Mouse (Mus musculus) kidney, postnatal 0 days (tissue): ENCODE data around the gene Scamp2. TPM values are rescaled to one million over a fixed set of nuclear protein-coding genes. Genes with fewer than 3 reads are reported as not detected.

Experiments used
- ATAC-seq: fragments of 200-750 bp; cut with Nextera tagmentation; replicated peaks from 2 replicates; pipeline ENCODE4 v1.8.0; 2017; ENCODE audit warnings: low read depth, moderate number of reproducible peaks, moderate TSS enrichment, moderate library complexity; ENCODE audit not compliant: low FRiP score
- DNase-seq: peaks from one replicate; pipeline ENCODE4 v3.0.0-alpha.2; 2016; ENCODE audit warnings: low spot score
- H3K27ac ChIP-seq: fragments of 300-500 bp; sonication (generic); 2 replicates; pipeline ENCODE4 v1.5.1; 2014; ENCODE audit warnings: mild to moderate bottlenecking
- H3K27me3 ChIP-seq: fragments of 300-500 bp; sonication (generic); 2 replicates; pipeline ENCODE4 v1.6.1; 2014; ENCODE audit warnings: low read length, mixed read lengths; ENCODE audit not compliant: insufficient read depth
- H3K36me3 ChIP-seq: fragments of 300-500 bp; sonication (generic); 2 replicates; pipeline ENCODE4 v1.6.1; 2014; ENCODE audit warnings: low read length, mixed read lengths; ENCODE audit not compliant: insufficient read depth
- H3K4me1 ChIP-seq: fragments of 300-500 bp; sonication (generic); replicated peaks from 2 replicates; pipeline ENCODE4 v1.6.1; 2014; ENCODE audit warnings: antibody characterized with exemption, low read length, mixed read lengths; ENCODE audit not compliant: insufficient read depth
- H3K4me2 ChIP-seq: fragments of 300-500 bp; sonication (generic); 2 replicates; pipeline ENCODE4 v1.6.1; 2014; ENCODE audit warnings: mild to moderate bottlenecking, low read length, moderate library complexity, mixed read lengths
- H3K4me3 ChIP-seq: fragments of 300-500 bp; sonication (generic); replicated peaks from 2 replicates; pipeline ENCODE4 v1.5.1; 2014; ENCODE audit warnings: low read depth, low read length
- H3K9ac ChIP-seq: fragments of 300-500 bp; sonication (generic); 2 replicates; pipeline ENCODE4 v1.6.1; 2014; ENCODE audit warnings: low read depth, low read length
- H3K9me3 ChIP-seq: fragments of 300-500 bp; sonication (generic); replicated peaks from 2 replicates; pipeline ENCODE4 v1.6.1; 2016; ENCODE audit warnings: low read length, inconsistent platforms, mixed read lengths
- CTCF ChIP-seq: IDR thresholded peaks from 2 replicates; pipeline ENCODE4 v1.5.1; 2016; ENCODE audit warnings: antibody characterized with exemption, low read depth, mild to moderate bottlenecking, moderate library complexity
- WGBS: fragments of 180-500 bp; shearing (Covaris S2); extraction: QIAGEN DNeasy Blood & Tissue Kit; methylation state at CpG from one replicate; pipeline ENCODE4 v1.1.7; 2014; 5-methylcytosine and 5-hydroxymethylcytosine counted together
- polyA plus RNA-seq: library from polyadenylated mRNA; unstranded; fragments of >200 nt; fragmentation: Nextera tagmentation; extraction: Ambion mirVana; gene quantifications from 2 replicates; pipeline ENCODE4 v1.2.1, GENCODE M21; 2015

Scamp2 gene
- polyA plus RNA-seq, 1 experiment from 2014 or later = 100 TPM

GRCm38 (mm10) chr9:57589224-57590126 lies 28.7 kb downstream of the Scamp2 start, which contains the start of gene Ulk3:
Gene Ulk3 (plus strand): TSS chr9:57589452.
- H3K9ac ChIP-seq = peak within 1 kb of the TSS; percentile 72
- WGBS = under 1% methylated on average over 58 of the region's 58 CpGs
- no peaks in the 10 kb centered on the region for H3K27me3 ChIP-seq
- peak within 1 kb of the TSS; percentile 93 for H3K4me2 ChIP-seq
- ATAC-seq = peak; percentile 82
- no peaks in the 10 kb centered on the region for H3K9me3 ChIP-seq
- DNase-seq = peak; percentile 80
- 0 out of 2 replicates have a peak, but pooled peaks cover 19% of the 10 kb centered on the region for H3K36me3 ChIP-seq
- H3K4me3 ChIP-seq = peak within 1 kb of the TSS; percentile 76
- peak within 1 kb of the TSS; percentile 90 for H3K27ac ChIP-seq
- TF ChIP-seq CTCF = peak; percentile 43; the same call in 1 of the 2 replicates
- peaks cover 8% of the 10 kb centered on the region; the same call in 1 of the 2 replicates for H3K4me1 ChIP-seq

- DNase-seq = peak; percentile 50
- peaks cover 8% of the 10 kb centered on the region; the same call in 1 of the 2 replicates for H3K4me1 ChIP-seq
- 44% methylated on average over 5 of the region's 5 CpGs for WGBS
- no peak overlapping the region for H3K4me3 ChIP-seq
- peak; percentile 60 for TF ChIP-seq CTCF
- ATAC-seq = no peak
- H3K9ac ChIP-seq = no peak overlapping the region
- no peaks in the 10 kb centered on the region for H3K27me3 ChIP-seq
- peaks cover 19% of the 10 kb centered on the region; the same call in 1 of the 2 replicates for H3K36me3 ChIP-seq
- H3K27ac ChIP-seq = no peak overlapping the region
- H3K9me3 ChIP-seq = no peaks in the 10 kb centered on the region
- no peak overlapping the region for H3K4me2 ChIP-seq
Observed at GRCm38 (mm10) chr9:57590726-57591125, 30.0 kb downstream of the Scamp2 start.

GRCm38 (mm10) chr9:57593454-57594173 lies 32.9 kb downstream of the Scamp2 start:
- Histone ChIP-seq H3K27ac (peak overlapping the region; percentile 31; the same call in 1 of the 2 replicates), H3K9ac (no peak overlapping the region), H3K4me2 (no peak overlapping the region), H3K36me3 (peaks cover 17% of the 10 kb centered on the region; the same call in 1 of the 2 replicates), H3K4me3 (no peak overlapping the region), H3K9me3 (no peaks in the 10 kb centered on the region), H3K27me3 (no peaks in the 10 kb centered on the region), H3K4me1 (peaks cover 8% of the 10 kb centered on the region; the same call in 1 of the 2 replicates)
- DNase-seq (peak; percentile 38), ATAC-seq (0 out of 2 replicates have a peak, but pooled peaks have one; percentile 11)
- peak; percentile 26; the same call in 1 of the 2 replicates for TF ChIP-seq CTCF
- WGBS = 40% methylated on average over 12 of the region's 12 CpGs

GRCm38 (mm10) chr9:57594174-57594509 lies 33.4 kb downstream of the Scamp2 start:
- 41% methylated on average over 9 of the region's 9 CpGs for WGBS
- Histone ChIP-seq H3K27ac (peak overlapping the region; percentile 31; the same call in 1 of the 2 replicates), H3K4me3 (no peak overlapping the region), H3K27me3 (no peaks in the 10 kb centered on the region), H3K9ac (no peak overlapping the region), H3K36me3 (peaks cover 17% of the 10 kb centered on the region; the same call in 1 of the 2 replicates), H3K9me3 (no peaks in the 10 kb centered on the region), H3K4me2 (no peak overlapping the region), H3K4me1 (peaks cover 6% of the 10 kb centered on the region; the same call in 1 of the 2 replicates)
- ATAC-seq = no peak
- no peak for TF ChIP-seq CTCF
- no peak for DNase-seq

- Histone ChIP-seq H3K27ac (no peak overlapping the region), H3K9me3 (no peaks in the 10 kb centered on the region), H3K4me3 (no peak overlapping the region), H3K9ac (no peak overlapping the region), H3K27me3 (no peaks in the 10 kb centered on the region), H3K4me2 (no peak overlapping the region), H3K4me1 (0 out of 2 replicates have a peak, but pooled peaks cover 16% of the 10 kb centered on the region), H3K36me3 (peaks cover 15% of the 10 kb centered on the region; the same call in 1 of the 2 replicates)
- 89% methylated on average over 8 of the region's 8 CpGs for WGBS
- DNase-seq (no peak), ATAC-seq (no peak)
- no peak for TF ChIP-seq CTCF
Observed at GRCm38 (mm10) chr9:57597265-57597664, 36.5 kb downstream of the Scamp2 start.

- TF ChIP-seq CTCF = no peak
- H3K9ac ChIP-seq = no peak overlapping the region
- 0 out of 2 replicates have a peak, but pooled peaks cover 16% of the 10 kb centered on the region for H3K4me1 ChIP-seq
- DNase-seq = no peak
- H3K36me3 ChIP-seq = peaks cover 9% of the 10 kb centered on the region; the same call in 1 of the 2 replicates
- no peak overlapping the region for H3K4me2 ChIP-seq
- H3K27me3 ChIP-seq = no peaks in the 10 kb centered on the region
- no peak for ATAC-seq
- WGBS = 21% methylated on average over 4 of the region's 4 CpGs
- H3K9me3 ChIP-seq = no peaks in the 10 kb centered on the region
- H3K4me3 ChIP-seq = no peak overlapping the region
- no peak overlapping the region for H3K27ac ChIP-seq
Observed at GRCm38 (mm10) chr9:57597929-57598382, 37.2 kb downstream of the Scamp2 start.
